Mouse (Mus musculus) c-Kit-positive CD71-negative TER-119-negative erythroid progenitor cells, embryonic 14.5 days (primary cell): ENCODE measurements around the gene Ypel2.

Source experiments
- DNase-seq: peaks from one replicate; pipeline ENCODE4 v3.0.0-alpha.2; 2013; ENCODE audit warnings: low read depth

Ypel2 gene

DNA sequence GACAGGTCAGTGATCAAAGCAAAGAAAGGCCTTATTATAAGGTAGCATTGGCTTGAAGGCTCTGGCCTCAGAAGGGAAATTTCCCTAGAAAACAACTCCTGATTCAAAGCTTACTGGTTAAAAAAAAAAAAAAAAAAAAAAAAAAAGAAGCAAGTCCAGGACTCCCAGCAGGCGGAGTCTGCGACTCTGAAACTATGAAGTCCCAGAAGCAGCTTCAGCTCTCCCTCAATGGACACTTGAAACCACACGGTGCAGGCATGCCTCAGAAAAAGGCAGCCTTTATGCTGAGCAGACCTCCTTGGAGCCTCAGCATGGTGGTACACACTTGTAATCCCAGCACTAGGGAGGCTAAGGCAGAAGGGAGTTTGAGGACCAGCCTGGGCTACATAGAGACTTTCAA lies 97.9 kb downstream of the Ypel2 start:
- DNase-seq = no peak

DNA sequence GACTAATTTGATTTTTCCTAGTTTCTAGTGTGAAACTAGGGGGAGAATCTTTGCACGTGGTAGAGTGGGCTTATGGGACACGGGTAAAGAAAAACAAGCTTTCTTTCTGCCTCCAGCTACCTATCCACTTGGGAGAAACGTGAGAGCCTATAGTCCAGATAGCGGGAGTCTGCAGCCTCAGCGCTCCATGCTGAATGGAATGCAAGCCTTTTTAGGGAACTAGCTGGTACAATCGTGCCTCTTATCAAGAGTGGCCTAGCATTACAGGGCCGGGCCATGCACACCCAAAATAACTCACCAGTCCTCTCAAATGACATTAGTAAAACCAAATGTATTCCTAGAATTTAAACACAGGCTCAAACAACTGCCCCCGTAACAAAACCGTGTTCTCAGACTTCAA lies 98.4 kb downstream of the Ypel2 start:
- DNase-seq = no peak

GRCm38 (mm10) chr11:86894171-86894577 lies 99.3 kb downstream of the Ypel2 start:
- DNase-seq = peak; percentile 30

- DNase-seq = no peak
Measured at GRCm38 (mm10) chr11:86892996-86893670, 100.4 kb downstream of the Ypel2 start.
